ENCODE assay signal across 8 mouse cellular contexts in the genomic region with DNA sequence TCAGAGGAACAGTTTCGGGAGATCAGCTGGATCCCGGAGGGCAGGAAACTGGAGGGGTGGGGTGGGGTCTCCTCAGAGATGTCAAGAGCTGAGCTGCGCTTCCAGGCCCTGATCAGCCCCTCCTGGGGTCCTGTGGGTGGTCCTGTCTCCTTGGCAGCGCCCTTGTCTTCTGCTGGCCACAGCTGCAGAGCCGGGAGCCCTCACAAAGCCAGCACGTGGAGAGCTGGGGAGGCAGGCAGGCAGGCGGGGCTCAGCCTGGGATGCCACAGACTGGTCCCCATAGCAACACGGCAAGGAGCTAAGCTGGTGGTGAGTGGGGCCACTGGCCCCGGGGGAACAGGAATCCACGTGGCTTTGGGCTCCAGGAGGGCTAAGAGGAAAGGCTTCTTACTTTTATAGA. TPM values are rescaled to one million over a fixed set of nuclear protein-coding genes. Genes with fewer than 3 reads are reported as not detected.
DNase-seq lines count a peak whose midpoint lies in the region; ATAC-seq and TF ChIP-seq lines count a peak whose summit lies in the region.

A gene (minus strand): TSS at position 272 of the 400 bp plus-strand sequence.

- no peaks in the 10 kb centered on the region for H3K36me3 ChIP-seq in kidney, adult 2 months (ENCODE audit: control insufficient read depth, insufficient read depth, low read length)
- peaks cover 2% of the 10 kb centered on the region for H3K36me3 ChIP-seq in forebrain, postnatal 0 days (ENCODE audit: insufficient read depth)
- H3K36me3 ChIP-seq in intestine, postnatal 0 days (ENCODE audit: control insufficient read depth, insufficient read depth), result no peaks in the 10 kb centered on the region
- no peaks in the 10 kb centered on the region for H3K36me3 ChIP-seq in lung, postnatal 0 days (ENCODE audit: insufficient read depth, low read length)

- no peak within 1 kb of the TSS for H3K27ac ChIP-seq in kidney, adult 2 months (ENCODE audit: insufficient read depth, low read depth, low read length)
- peak within 1 kb of the TSS; percentile 41 for H3K27ac ChIP-seq in forebrain, postnatal 0 days (ENCODE audit: low read depth, low read length)
- H3K27ac ChIP-seq in intestine, postnatal 0 days (ENCODE audit: low read depth, low read length), result no peak within 1 kb of the TSS
- no peak within 1 kb of the TSS for H3K27ac ChIP-seq in lung, postnatal 0 days (ENCODE audit: low read length)

- H3K4me1 ChIP-seq in kidney, adult 2 months (ENCODE audit: control insufficient read depth, insufficient read depth, low read length), result no peaks in the 10 kb centered on the region
- peaks cover 21% of the 10 kb centered on the region for H3K4me1 ChIP-seq in forebrain, postnatal 0 days (ENCODE audit: insufficient read depth)
- peaks cover 6% of the 10 kb centered on the region; the same call in 1 of the 2 replicates for H3K4me1 ChIP-seq in intestine, postnatal 0 days (replicated peaks; ENCODE audit: control insufficient read depth, insufficient read depth, low read length)
- H3K4me1 ChIP-seq in lung, postnatal 0 days (ENCODE audit: insufficient read depth, low read depth, low read length), result no peaks in the 10 kb centered on the region; the same call in 1 of the 2 replicates

- no peak for TF ChIP-seq POLR2A in kidney, adult 2 months (IDR thresholded peaks at IDR 0.05; ENCODE audit: low read depth, low read length)

- peak; percentile 41 for DNase-seq in kidney, adult 2 months
- DNase-seq in kidney, adult 9 months, result no peak
- peak; percentile 67 for DNase-seq in adrenal gland, postnatal 25 days
- DNase-seq in forebrain, postnatal 0 days, result peak; percentile 86
- DNase-seq in lung, postnatal 0 days (ENCODE audit: low spot score), result peak; percentile 63
- DNase-seq in retina, embryonic 14.5 days (ENCODE audit: low spot score), result peak; percentile 82
- DNase-seq in thymus, postnatal 0 days (ENCODE audit: low spot score), result no peak

- H3K9me3 ChIP-seq in forebrain, postnatal 0 days (ENCODE audit: low read length), result no peaks in the 10 kb centered on the region
- H3K9me3 ChIP-seq in intestine, postnatal 0 days (ENCODE audit: control insufficient read depth), result no peaks in the 10 kb centered on the region
- no peaks in the 10 kb centered on the region for H3K9me3 ChIP-seq in lung, postnatal 0 days (ENCODE audit: low read length)

- H3K4me3 ChIP-seq in kidney, adult 2 months (ENCODE audit: insufficient read depth, low read depth, low read length), result no peak within 1 kb of the TSS
- peak within 1 kb of the TSS; percentile 44 for H3K4me3 ChIP-seq in forebrain, postnatal 0 days (ENCODE audit: low read depth, low read length)
- no peak within 1 kb of the TSS for H3K4me3 ChIP-seq in intestine, postnatal 0 days (ENCODE audit: low read depth, low read length)
- no peak within 1 kb of the TSS for H3K4me3 ChIP-seq in lung, postnatal 0 days (ENCODE audit: low read depth, low read length)

- no peak for TF ChIP-seq EP300 in lung, postnatal 0 days (IDR thresholded peaks at IDR 0.05)

- 7% methylated on average over 10 of the region's 10 CpGs for WGBS in kidney, adult 2 months
- WGBS in forebrain, postnatal 0 days, result 4% methylated on average over 10 of the region's 10 CpGs
- WGBS in intestine, postnatal 0 days, result 15% methylated on average over 10 of the region's 10 CpGs
- 5% methylated on average over 10 of the region's 10 CpGs for WGBS in lung, postnatal 0 days

- peak within 1 kb of the TSS; percentile 59 for H3K9ac ChIP-seq in forebrain, postnatal 0 days
- 0 out of 2 replicates have a peak within 1 kb of the TSS, but pooled peaks have one; percentile 8 for H3K9ac ChIP-seq in intestine, postnatal 0 days (ENCODE audit: low read depth, low read length)
- 0 out of 2 replicates have a peak within 1 kb of the TSS, but pooled peaks have one; percentile 12 for H3K9ac ChIP-seq in lung, postnatal 0 days (replicated peaks; ENCODE audit: low read depth)

- peak within 1 kb of the TSS; percentile 64 for H3K4me2 ChIP-seq in forebrain, postnatal 0 days (ENCODE audit: low read depth)
- peak within 1 kb of the TSS; percentile 30 for H3K4me2 ChIP-seq in intestine, postnatal 0 days (replicated peaks; ENCODE audit: low read depth)
- peak within 1 kb of the TSS; percentile 11 for H3K4me2 ChIP-seq in lung, postnatal 0 days (replicated peaks; ENCODE audit: low read depth, low read length)

- H3K27me3 ChIP-seq in kidney, adult 2 months (replicated peaks; ENCODE audit: control insufficient read depth, insufficient read depth, low read length), result no peaks in the 10 kb centered on the region
- no peaks in the 10 kb centered on the region for H3K27me3 ChIP-seq in forebrain, postnatal 0 days (ENCODE audit: insufficient read depth, low read length)
- no peaks in the 10 kb centered on the region for H3K27me3 ChIP-seq in intestine, postnatal 0 days (replicated peaks; ENCODE audit: control insufficient read depth, insufficient read depth, low read length)
- H3K27me3 ChIP-seq in lung, postnatal 0 days (replicated peaks; ENCODE audit: insufficient read depth, low read length), result no peaks in the 10 kb centered on the region

- peak; percentile 96 for ATAC-seq in forebrain, postnatal 0 days
- ATAC-seq in intestine, postnatal 0 days, result 0 out of 2 replicates have a peak, but pooled peaks have one; percentile 19
- ATAC-seq in lung, postnatal 0 days, result peak; percentile 75

- no peak for TF ChIP-seq CTCF in kidney, adult 2 months (conservative IDR thresholded peaks at IDR 0.05; ENCODE audit: insufficient read depth, insufficient read length, low read depth, low read length)
- no peak for TF ChIP-seq CTCF in forebrain, postnatal 0 days (IDR thresholded peaks at IDR 0.05; ENCODE audit: low read depth)
- TF ChIP-seq CTCF in intestine, postnatal 0 days (IDR thresholded peaks at IDR 0.05; ENCODE audit: low read depth), result no peak
- TF ChIP-seq CTCF in lung, postnatal 0 days (IDR thresholded peaks at IDR 0.05), result no peak

RNA-seq across cellular contexts. Expression of the gene that starts here (rescaled TPM):
- 6.2 and 6.3 TPM in 2 replicates for polyA plus RNA-seq in kidney, adult 2 months (2012; rRNA removed)
- 1.5 and 2.8 TPM in 2 replicates for total RNA-seq in adrenal gland, postnatal 25 days (2021)
- 14.0 and 17.2 TPM in 2 replicates for total RNA-seq in forebrain, postnatal 0 days (2014; rRNA removed)
- polyA plus RNA-seq in forebrain, postnatal 0 days (2015; fragmentation: Nextera tagmentation; extraction: Ambion mirVana), result 2.0 and 2.8 TPM in 2 replicates
- 0.60 and 0.61 TPM in 2 replicates for polyA plus RNA-seq in intestine, postnatal 0 days (2015; fragmentation: Nextera tagmentation; extraction: Ambion mirVana)
- 0.37 and 0.56 TPM in 2 replicates for polyA plus RNA-seq in lung, postnatal 0 days (2015; fragmentation: Nextera tagmentation; extraction: Ambion mirVana)
- 1.7 and 2.1 TPM in 2 replicates for polyA plus RNA-seq in thymus, postnatal 0 days (2015; fragmentation: Nextera tagmentation; extraction: Ambion mirVana)

Comparison
In these comparisons a context has a peak if more than half of its experiments do, and no peak if none do; other contexts are left out.
1. DNase-seq: peak in kidney, adult 2 months (single experiment), adrenal gland, postnatal 25 days (single experiment), forebrain, postnatal 0 days (single experiment) and retina, embryonic 14.5 days (single experiment); none in kidney, adult 9 months (single experiment) and thymus, postnatal 0 days (single experiment).
2. Peak in ATAC-seq, H3K9ac ChIP-seq and H3K4me2 ChIP-seq in intestine, postnatal 0 days; RNA of the gene not detected or under 1 TPM.
3. Peak in DNase-seq, ATAC-seq, H3K9ac ChIP-seq and H3K4me2 ChIP-seq in lung, postnatal 0 days; RNA of the gene not detected or under 1 TPM.
4. ATAC-seq: peak in every context shown above with its lines; median percentile 96 in forebrain, postnatal 0 days; 75 in lung, postnatal 0 days; 19 in intestine, postnatal 0 days.
5. H3K4me2 ChIP-seq: peak in every context shown above with its lines; median percentile 64 in forebrain, postnatal 0 days; 30 in intestine, postnatal 0 days; 11 in lung, postnatal 0 days.
6. H3K9ac ChIP-seq: peak in every context shown above with its lines; median percentile 59 in forebrain, postnatal 0 days; 12 in lung, postnatal 0 days; 8 in intestine, postnatal 0 days.